Mouse (Mus musculus) kidney, postnatal 0 days (tissue): ENCODE measurements at regions not wholly inside any gene's neighbourhood (a gene's known extent, or its start where the extent isn't known, plus 50 kb on each side); places are given as distances from the start of the nearest gene placed in this dataset.

Experiments
- ATAC-seq: fragments of 200-750 bp; cut with Nextera tagmentation; replicated peaks from 2 replicates; pipeline ENCODE4 v1.8.0; 2017; ENCODE audit warnings: low read depth, moderate number of reproducible peaks, moderate TSS enrichment, moderate library complexity; ENCODE audit not compliant: low FRiP score
- DNase-seq: peaks from one replicate; pipeline ENCODE4 v3.0.0-alpha.2; 2016; ENCODE audit warnings: low spot score
- H3K27ac ChIP-seq: fragments of 300-500 bp; sonication (generic); 2 replicates; pipeline ENCODE4 v1.5.1; 2014; ENCODE audit warnings: mild to moderate bottlenecking
- H3K27me3 ChIP-seq: fragments of 300-500 bp; sonication (generic); 2 replicates; pipeline ENCODE4 v1.6.1; 2014; ENCODE audit warnings: low read length, mixed read lengths; ENCODE audit not compliant: insufficient read depth
- H3K36me3 ChIP-seq: fragments of 300-500 bp; sonication (generic); 2 replicates; pipeline ENCODE4 v1.6.1; 2014; ENCODE audit warnings: low read length, mixed read lengths; ENCODE audit not compliant: insufficient read depth
- H3K4me1 ChIP-seq: fragments of 300-500 bp; sonication (generic); replicated peaks from 2 replicates; pipeline ENCODE4 v1.6.1; 2014; ENCODE audit warnings: antibody characterized with exemption, low read length, mixed read lengths; ENCODE audit not compliant: insufficient read depth
- H3K4me2 ChIP-seq: fragments of 300-500 bp; sonication (generic); 2 replicates; pipeline ENCODE4 v1.6.1; 2014; ENCODE audit warnings: mild to moderate bottlenecking, low read length, moderate library complexity, mixed read lengths
- H3K4me3 ChIP-seq: fragments of 300-500 bp; sonication (generic); replicated peaks from 2 replicates; pipeline ENCODE4 v1.5.1; 2014; ENCODE audit warnings: low read depth, low read length
- H3K9ac ChIP-seq: fragments of 300-500 bp; sonication (generic); 2 replicates; pipeline ENCODE4 v1.6.1; 2014; ENCODE audit warnings: low read depth, low read length
- H3K9me3 ChIP-seq: fragments of 300-500 bp; sonication (generic); replicated peaks from 2 replicates; pipeline ENCODE4 v1.6.1; 2016; ENCODE audit warnings: low read length, inconsistent platforms, mixed read lengths
- CTCF ChIP-seq: IDR thresholded peaks from 2 replicates; pipeline ENCODE4 v1.5.1; 2016; ENCODE audit warnings: antibody characterized with exemption, low read depth, mild to moderate bottlenecking, moderate library complexity
- WGBS: fragments of 180-500 bp; shearing (Covaris S2); extraction: QIAGEN DNeasy Blood & Tissue Kit; methylation state at CpG from one replicate; pipeline ENCODE4 v1.1.7; 2014; 5-methylcytosine and 5-hydroxymethylcytosine counted together

DNA sequence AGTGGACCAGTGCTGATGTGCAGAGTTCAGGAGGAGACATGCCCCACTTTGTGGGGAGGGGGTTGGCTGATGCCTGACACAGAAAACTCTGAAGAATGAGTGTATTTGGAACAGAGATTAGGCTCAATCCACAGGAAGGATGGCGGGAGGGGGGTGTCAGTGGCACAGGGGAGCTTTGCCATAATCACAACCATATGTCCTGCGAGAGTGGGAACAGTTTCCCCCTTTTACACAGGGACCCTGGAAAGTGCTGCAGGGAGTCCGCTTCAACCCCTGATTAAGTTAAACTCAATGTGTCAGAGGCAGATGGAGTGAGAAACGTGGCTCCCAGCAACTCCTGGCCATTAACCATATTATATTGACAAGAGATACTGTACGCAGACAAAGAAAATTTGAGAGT lies 168.9 kb upstream of the Cops8 start:
- Histone ChIP-seq H3K36me3 (no peaks in the 10 kb centered on the region), H3K4me1 (0 out of 2 replicates have a peak, but pooled peaks cover 3% of the 10 kb centered on the region), H3K4me3 (no peak overlapping the region), H3K4me2 (no peak overlapping the region), H3K9me3 (no peaks in the 10 kb centered on the region), H3K27me3 (no peaks in the 10 kb centered on the region), H3K27ac (no peak overlapping the region), H3K9ac (no peak overlapping the region)
- ATAC-seq (no peak), DNase-seq (no peak)
- WGBS, result 75% methylated on average over 5 of the region's 5 CpGs
- TF ChIP-seq CTCF, result no peak

DNA sequence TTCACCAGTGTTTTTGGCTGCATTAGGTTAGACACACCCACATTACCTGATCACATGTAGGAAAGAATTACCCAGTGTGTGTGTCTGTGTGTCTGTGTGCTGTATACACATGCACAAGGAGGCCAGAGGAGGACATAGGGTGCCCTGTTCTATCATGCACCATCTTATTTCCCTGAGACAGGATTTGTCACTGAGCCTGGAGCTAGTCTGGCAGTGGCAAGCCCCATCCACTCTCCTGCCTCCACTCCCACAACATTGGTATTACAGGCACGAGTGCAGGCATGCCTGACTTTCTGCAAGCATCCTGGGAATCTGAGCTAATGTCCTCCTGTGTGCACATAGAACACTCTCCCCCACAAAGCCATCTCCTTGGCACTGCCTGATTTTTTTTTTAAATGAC lies 162.1 kb upstream of the Cops8 start:
- 4% methylated on average over 1 of the region's 1 CpGs for WGBS
- Histone ChIP-seq H3K36me3 (no peaks in the 10 kb centered on the region), H3K27me3 (no peaks in the 10 kb centered on the region), H3K4me1 (no peaks in the 10 kb centered on the region; the same call in 1 of the 2 replicates), H3K4me3 (no peak overlapping the region), H3K9me3 (no peaks in the 10 kb centered on the region), H3K4me2 (no peak overlapping the region), H3K27ac (peak overlapping the region; percentile 36; the same call in 1 of the 2 replicates), H3K9ac (no peak overlapping the region)
- ATAC-seq, result peak; percentile 61
- peak; percentile 81 for DNase-seq
- TF ChIP-seq CTCF, result peak; percentile 30; the same call in 1 of the 2 replicates

DNA sequence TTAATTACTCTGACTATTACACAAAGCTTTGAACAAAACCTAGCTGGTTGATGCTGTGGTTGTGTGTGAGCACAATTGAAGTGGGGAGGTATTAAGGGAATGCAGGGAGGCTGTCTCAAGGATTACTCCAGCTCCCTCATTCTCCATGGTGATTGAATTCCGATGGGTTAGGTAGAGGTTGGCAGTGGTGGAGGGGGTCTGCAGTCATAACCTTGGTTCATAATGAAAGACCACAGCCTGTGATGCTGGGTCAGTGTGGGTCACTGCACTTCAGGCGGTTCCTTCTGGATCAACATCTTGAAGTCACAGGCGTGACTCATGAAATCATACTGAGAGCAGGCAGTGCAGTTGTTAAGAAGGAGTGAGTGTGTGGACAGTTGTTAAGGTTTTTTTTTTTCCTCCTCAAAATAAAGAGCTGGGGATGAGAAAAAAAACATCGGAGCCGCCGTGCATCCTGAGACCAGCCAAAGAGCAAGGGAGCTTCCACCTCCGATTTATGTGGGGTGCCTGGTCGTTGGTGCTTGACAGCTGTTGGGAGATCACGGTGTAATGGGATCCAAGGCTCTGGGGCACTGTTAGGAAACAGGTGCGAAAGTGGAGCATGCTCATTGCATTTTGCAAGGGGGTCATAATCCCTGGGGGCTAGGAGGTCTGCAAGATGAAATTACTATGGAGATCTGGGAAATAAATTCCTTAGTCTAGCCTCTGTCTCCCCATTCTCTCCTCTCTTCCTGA lies 161.5 kb upstream of the Cops8 start:
- Histone ChIP-seq H3K27me3 (no peaks in the 10 kb centered on the region), H3K9ac (no peak overlapping the region), H3K36me3 (no peaks in the 10 kb centered on the region), H3K27ac (peak overlapping the region; percentile 36; the same call in 1 of the 2 replicates), H3K9me3 (no peaks in the 10 kb centered on the region), H3K4me1 (no peaks in the 10 kb centered on the region; the same call in 1 of the 2 replicates), H3K4me3 (no peak overlapping the region), H3K4me2 (no peak overlapping the region)
- no peak for TF ChIP-seq CTCF
- DNase-seq (peak; percentile 67), ATAC-seq (peak; percentile 63; the same call in 1 of the 2 replicates)
- 19% methylated on average over 10 of the region's 10 CpGs for WGBS

DNA sequence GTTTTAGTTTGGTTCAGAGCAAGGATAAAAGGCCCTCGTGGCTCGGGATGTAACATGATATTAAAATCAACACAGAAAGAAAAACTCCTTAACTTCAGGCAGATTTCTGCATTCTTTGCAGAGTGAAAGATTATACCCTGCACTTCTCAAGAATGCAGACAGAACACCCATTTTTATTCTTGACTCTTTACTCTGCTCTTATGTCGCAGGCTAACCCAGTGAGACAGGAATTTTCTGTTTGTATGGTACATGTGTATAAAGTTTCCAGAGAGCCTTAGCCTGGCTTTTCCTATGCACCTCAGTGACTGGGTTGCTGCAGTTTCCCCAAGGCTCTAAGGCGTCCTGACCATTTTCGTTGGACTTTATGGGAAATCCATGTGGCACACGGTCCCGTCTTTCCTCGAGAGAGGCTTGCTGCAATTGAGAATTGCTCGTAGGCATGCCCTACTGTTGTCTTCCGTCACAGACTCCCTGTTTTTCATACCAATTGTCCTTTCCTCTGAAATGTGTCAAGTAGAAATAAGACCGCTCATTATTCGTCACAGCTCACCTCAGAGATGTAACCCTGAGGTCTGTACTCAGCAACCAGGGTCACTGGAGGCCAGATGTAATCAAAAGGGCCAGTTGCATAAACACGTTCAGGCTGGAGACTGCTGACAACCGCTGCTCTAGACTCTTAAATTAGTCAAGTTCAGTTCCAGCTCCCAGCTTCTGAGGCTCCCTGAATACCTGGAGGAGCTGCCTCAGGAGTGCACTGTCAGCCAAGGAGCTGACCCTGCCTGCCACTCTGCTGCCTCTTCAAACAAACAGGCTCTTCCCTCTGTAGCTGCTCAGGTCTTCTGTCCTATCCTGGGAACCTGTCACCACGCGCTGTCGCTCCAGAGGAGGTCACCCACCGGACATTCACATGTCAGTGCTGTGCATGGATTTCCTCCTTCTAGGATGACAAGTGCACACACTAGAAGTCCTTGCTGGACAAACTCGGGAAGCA lies 160.2 kb upstream of the Cops8 start:
- no peak overlapping the region for H3K4me3 ChIP-seq
- no peaks in the 10 kb centered on the region for H3K9me3 ChIP-seq
- DNase-seq (peak; percentile 61), ATAC-seq (peak; percentile 34)
- H3K27me3 ChIP-seq, result no peaks in the 10 kb centered on the region
- 0 out of 2 replicates have a peak overlapping the region, but pooled peaks have one; percentile 13 for H3K9ac ChIP-seq
- peak overlapping the region; percentile 54 for H3K27ac ChIP-seq
- no peak for TF ChIP-seq CTCF
- H3K4me1 ChIP-seq, result no peaks in the 10 kb centered on the region; the same call in 1 of the 2 replicates
- no peak overlapping the region for H3K4me2 ChIP-seq
- no peaks in the 10 kb centered on the region for H3K36me3 ChIP-seq
- WGBS, result 25% methylated on average over 19 of the region's 19 CpGs

DNA sequence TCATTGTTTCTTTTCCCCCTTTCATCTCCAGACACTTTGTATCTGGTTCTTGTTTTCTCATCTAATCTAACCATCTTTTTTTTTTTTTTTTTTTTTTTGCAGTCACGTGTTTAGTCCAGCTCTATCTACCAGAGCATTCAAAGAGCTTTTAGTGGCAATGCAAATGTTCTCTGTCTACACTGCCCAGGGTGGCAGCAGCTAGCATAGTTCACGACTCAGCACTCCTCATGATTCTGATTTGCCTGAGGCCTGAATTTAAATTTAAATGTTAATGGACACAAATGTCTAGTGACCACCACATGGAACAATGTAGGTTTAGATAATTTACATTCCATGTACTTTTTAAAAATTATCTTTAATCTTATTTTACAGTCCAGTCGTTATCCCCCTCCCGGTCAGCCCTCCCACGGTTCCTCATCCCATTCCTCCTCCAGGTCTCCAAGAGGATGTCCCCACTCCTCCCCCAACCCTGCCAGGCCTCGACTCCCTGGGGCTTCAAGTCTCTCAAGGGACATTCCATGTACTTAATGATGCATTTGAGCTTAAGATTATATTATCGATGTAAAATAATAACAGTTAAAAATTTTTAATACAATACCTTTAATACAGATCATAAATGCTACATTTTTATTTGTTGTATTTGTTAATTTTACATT lies 153.1 kb upstream of the Cops8 start:
- H3K4me1 ChIP-seq, result peaks cover 3% of the 10 kb centered on the region; the same call in 1 of the 2 replicates
- 25% methylated on average over 7 of the region's 7 CpGs for WGBS
- no peak overlapping the region for H3K9ac ChIP-seq
- DNase-seq (no peak), ATAC-seq (no peak; the same call in 1 of the 2 replicates)
- no peak overlapping the region for H3K4me3 ChIP-seq
- no peaks in the 10 kb centered on the region for H3K9me3 ChIP-seq
- H3K4me2 ChIP-seq, result no peak overlapping the region
- no peaks in the 10 kb centered on the region for H3K27me3 ChIP-seq
- no peaks in the 10 kb centered on the region for H3K36me3 ChIP-seq
- no peak for TF ChIP-seq CTCF
- H3K27ac ChIP-seq, result no peak overlapping the region
